Mouse (Mus musculus) ES-CJ7 (cell line): Measurements from ENCODE around the gene Slc25a33.
A peak's percentile ranks its signal among the peaks of the same experiment; 100 is the strongest.
"Not testable (repeated sequence)": the region's sequence is repeated elsewhere in the genome, so short reads cannot be mapped to it uniquely, and the experiment has no call there.

Source experiments
- DNase-seq: peaks from one replicate; pipeline ENCODE4 v3.0.0; 2011; ENCODE audit warnings: low read depth, low spot score

Slc25a33 gene

DNA sequence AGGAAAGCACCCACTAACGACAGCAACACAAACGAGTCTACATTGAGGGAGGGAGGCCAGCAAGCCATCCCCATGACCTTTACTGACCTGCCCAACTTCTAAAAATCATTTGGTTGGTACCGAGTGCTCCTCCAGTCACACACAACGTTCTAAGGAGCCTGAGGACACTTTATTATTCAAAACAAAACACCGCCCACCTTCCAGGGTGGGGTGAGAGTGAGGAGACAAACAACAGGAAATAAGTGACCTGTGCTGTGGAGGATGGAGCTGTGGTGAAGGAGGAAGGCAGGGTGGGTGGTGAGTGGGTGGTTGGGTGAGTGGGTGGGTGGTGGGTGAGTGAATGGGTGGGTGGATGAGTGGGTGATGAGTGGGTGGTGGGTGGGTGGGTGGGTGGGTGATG, 14.6 kb downstream of the Slc25a33 start:
- DNase-seq: no peak

DNA sequence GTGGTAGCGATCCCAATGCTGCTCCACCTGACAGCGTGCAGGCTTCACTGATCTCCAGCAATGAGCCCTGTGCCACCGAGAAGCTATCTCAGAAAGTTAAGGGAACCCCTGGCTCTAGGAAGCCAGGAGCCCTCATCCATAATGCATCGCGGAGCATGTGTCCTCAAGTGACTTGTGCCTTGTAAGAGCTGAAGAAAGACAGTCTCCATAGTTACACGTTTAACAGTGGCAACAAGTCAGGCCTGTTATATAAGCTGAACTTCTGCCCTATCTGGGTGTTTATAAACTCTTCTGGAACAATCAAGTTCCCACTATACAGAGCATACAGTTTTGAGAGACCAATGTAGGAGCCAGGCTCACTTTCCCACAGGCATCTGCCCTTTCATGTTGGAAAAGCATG, 15.7 kb downstream of the Slc25a33 start:
- no peak for DNase-seq

GRCm38 (mm10) chr4:149756546-149756945, 17.5 kb downstream of the Slc25a33 start:
- DNase-seq: not testable (repeated sequence)

GRCm38 (mm10) chr4:149752836-149753235, 21.2 kb downstream of the Slc25a33 start:
- no peak for DNase-seq

DNA sequence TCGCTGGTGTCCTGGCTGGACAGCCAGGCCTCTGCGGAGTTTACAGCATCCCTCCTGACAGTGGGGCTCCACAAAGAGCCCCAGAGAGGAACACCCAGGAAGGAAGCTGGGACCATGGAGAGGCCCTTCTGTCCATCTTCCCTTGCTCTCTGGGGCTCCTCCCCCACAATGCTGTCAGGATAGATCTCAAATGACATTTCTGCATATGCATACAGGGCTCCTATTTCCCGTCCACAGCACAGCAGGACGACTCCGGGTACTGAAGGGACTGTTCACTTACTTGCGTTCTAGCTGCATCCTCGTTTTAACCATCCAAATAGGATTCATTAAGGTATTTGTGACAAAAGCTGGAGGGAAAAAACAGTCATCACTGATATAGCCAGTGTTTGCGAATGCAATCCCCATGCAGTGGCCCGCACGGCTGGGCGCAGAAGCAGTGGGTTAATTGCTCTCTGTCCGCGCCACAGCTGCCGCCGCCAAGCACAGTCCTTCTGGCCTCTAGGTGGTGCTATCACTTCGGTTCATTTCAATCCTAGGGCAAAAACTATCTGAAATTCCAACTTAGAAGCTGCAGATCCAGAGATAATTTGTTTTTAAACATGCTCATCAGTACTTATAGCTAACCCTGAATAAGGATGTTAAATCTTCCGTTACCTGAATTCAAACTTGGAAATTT, 21.8 kb downstream of the Slc25a33 start:
- DNase-seq: peak; percentile 70

- no peak for DNase-seq
These were observed 23.4 kb downstream of the Slc25a33 start for GRCm38 (mm10) chr4:149750671-149751070.

DNA sequence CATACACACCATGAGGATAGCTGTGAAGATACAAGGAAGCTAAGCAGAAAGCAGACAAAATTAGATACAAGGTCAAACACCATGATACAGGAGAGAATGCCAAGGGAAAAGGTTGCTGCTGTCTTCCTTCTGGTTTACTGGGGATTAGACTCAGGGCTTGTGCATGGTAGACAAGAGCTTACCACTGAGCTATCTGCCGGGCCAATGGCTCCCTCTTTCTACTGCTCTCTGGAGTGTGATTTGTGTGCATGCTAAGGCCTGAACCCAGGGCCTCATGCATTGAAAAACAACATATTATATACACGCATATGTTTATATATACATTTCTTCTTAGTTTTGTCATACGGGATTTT, 24.4 kb downstream of the Slc25a33 start:
- DNase-seq: not testable (repeated sequence)

- DNase-seq: no peak
These were observed 24.9 kb downstream of the Slc25a33 start for GRCm38 (mm10) chr4:149749003-149749662.

GRCm38 (mm10) chr4:149744119-149744518, 30.0 kb downstream of the Slc25a33 start:
- no peak for DNase-seq

DNA sequence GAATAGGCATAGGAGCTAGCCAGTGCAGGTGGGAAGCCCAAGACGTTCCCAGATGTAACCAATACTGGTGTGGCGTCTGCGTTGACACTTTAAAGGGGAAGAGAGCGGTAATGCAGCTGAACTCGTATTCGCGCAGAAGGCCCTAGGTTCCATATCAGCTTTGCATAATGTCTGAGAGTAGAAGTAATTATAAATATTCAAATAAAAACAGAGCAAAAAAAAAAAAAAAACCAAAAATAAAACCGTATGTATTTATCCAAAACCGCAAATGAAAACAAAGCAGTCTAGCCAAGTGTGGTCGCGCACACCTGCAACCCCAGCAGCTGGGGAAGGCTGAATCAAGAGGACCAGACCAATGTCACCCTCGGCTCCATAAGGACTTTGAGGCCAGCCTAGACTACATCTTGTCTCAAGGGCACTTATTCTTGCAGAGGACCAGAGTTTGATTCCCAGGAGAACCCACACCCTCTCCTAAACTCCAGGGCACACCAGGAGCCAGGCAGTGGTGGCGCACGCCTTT, 32.0 kb downstream of the Slc25a33 start:
- DNase-seq: no peak

DNA sequence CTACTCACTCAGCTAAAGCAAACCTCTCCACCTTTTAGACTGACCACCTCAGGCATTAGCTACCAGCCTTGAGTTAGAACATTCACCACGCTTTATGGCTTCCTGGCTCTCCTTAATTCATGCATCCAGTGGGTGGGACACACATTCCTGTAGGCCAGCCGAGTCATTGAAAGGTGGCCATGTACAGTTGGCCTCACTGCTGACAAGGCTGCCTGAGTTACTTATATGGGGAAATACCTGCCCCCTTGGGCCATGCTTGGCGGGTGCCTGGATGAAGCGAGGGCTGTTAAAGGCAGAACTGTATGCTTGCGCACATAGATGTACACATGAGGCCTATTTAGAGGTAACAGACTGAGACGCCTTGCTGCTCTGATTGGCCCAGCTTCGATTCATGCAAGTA, 33.8 kb downstream of the Slc25a33 start:
- no peak for DNase-seq

DNA sequence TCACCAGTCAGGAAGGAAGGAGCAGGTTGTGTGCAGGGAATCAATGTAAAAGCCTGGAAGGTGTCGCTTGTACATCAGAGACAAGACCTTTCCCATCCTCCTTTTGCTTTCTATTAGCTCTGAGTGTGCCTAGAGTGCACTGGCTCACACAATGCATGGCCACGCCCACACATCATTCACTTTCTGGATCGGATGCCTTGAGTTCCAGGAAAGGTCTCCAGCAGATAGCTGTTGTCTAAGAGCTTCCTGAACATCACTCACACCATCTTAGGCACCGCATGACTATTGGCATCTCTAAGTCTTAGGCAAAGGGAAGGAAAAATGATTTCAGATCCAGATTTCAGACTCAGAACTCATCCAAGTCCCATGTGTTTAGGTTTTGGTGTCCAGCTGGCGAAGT, 34.6 kb downstream of the Slc25a33 start:
- DNase-seq: peak; percentile 74

DNA sequence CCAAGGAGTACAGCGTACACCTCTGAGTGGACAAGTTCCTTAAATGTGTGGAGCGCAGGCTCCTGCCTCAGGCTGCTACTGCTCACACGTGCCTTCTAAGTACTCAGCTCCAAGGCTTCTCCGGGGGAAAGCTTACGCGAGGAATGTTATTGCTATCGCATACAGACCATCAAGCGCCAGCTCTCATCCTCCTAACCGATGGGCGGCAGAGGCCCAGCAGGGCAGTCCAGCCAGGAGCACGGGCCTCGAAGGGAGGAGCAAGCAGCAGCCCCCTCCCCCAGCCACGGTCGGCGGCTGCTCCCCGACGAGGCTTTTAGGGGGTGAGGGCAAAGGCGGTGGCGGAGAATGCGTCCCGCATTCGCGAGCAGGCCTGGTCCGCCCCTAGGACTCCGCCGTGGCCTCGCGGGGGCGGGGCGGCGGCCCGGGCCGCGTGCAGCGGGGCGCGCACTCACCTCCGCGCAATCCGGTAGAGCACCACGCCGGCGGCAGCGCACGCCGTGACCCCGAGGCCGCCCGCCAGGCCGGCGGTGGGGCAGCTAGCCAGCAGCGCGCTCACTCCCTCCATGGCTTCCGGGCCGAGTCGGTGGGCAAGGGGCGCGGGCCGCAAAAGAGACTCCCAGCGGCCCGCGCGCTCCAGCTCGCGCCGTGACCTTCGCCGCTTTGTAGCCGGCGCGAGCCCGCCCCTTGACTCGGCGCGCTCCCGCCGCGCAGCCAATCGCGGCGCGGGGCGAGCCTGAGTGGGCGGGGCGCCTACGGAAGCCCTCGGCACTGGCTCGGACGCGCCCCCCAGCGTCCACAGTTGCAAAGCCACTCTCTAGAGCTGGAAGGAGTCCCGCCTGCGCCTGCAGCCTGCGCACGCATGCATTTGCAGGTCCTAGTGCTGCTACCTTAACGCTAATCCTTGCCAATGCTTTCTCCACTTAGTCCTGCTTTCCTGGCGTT, 36.4 kb downstream of the Slc25a33 start, which contains the start of gene Tmem201:
TSS of gene Tmem201 (minus strand) at position 662 of the 942 bp plus-strand sequence.
- DNase-seq: peak; percentile 95

DNA sequence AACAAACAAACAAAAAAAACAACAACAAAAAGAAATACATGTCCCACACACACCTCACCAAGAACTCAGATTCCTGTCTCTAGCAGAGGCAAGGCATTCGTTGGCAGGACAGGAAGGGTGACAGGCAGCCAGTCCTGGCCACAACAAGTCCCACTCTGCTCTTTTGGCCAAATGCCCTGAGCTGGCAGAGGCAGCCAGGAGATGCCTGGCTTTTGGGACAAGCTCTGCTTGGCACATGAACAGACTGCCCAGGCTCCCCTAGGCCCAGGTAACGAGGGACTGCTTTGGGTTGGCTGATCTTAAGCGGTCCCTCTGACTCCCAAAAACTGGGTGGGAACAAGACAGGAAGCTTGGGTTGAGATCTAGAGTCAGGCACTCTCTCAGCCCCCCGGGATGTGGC, 37.5 kb downstream of the Slc25a33 start:
- no peak for DNase-seq

DNA sequence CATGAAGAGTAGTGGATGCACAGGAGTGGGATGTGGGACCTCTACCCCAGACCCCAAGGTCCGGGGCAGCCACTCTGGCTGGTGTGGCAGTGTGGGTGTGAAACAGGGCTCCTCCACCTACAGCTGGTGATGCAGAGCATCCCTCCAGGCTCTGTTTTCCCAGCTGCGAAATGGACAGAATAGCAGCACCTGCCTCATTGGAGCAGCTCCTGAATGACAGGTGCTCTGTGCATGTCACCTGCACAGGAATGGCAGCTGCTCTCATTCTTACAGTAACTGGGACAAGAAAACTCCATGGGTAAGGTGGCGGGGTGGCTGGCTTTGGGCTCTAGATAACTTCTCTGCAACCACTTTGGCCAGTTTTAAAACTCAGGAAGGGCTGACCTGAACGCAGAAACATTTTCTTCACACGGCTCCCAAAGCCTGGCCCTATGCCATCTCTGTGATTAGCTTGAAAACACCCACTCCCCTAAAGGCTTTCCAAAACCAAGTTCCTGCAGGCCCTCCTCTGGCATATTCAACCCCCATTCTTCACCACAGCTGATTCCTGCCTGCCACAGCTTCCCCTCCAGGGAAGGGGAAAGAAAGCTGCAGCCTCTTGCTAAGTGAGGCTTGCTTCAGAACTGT, 38.3 kb downstream of the Slc25a33 start:
- no peak for DNase-seq

DNA sequence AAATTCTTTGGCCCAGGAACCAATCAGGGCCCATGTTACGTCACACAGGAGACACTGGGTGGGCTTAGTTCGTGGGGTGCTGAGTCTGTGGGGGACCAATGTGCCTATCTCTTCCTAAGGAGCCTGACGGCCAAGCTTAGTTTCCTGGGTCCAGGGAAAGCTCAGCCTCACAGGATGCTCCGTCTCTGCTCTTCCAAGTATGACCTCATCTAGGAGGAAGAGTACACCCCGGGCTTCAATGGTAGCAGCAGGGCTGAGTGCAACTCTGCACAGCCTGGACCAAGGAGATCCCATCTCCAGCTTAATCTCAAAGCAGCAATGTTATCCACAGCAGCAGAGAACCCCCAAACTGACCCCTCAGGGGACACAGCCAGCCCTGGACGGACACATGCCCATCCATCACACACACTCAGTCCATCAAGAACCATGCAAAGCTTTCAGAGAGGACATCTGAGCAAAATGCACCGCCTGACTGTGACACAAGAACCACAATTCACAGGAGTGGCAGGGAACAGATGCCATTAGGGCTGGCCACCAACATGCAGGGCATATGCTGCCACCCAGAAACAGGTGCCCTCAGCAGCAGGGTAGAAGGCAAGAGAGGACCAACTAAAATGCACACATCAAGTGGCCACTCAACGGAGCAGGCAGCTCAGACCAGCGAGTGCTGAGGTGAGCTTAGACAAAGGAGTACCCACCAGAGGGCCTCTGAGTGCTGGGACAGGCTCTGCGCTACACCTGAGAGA, 39.2 kb downstream of the Slc25a33 start:
- no peak for DNase-seq

GRCm38 (mm10) chr4:149734246-149734645, 39.8 kb downstream of the Slc25a33 start:
- no peak for DNase-seq

- DNase-seq: no peak
These were observed 40.3 kb downstream of the Slc25a33 start for GRCm38 (mm10) chr4:149733748-149734147.

DNA sequence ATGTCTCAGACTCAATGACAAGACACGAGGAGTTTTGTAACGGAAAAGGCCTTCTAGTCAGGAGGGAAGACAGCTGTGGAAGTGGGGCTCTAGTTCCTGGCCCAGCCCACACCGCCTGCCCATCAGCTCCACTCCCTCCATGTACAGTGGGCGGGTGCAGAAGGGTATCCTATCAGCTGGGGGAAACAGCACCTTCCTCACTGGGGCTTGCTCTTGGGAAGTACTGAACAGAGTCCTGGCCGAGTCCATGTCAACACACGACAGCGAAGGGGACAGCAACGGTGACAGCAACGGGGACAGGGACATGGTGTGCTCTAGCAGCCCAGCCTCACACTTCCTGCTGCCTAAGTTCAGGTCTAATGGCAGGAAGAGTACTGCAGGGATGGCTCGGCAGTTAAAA, 41.3 kb downstream of the Slc25a33 start:
- DNase-seq: no peak

DNA sequence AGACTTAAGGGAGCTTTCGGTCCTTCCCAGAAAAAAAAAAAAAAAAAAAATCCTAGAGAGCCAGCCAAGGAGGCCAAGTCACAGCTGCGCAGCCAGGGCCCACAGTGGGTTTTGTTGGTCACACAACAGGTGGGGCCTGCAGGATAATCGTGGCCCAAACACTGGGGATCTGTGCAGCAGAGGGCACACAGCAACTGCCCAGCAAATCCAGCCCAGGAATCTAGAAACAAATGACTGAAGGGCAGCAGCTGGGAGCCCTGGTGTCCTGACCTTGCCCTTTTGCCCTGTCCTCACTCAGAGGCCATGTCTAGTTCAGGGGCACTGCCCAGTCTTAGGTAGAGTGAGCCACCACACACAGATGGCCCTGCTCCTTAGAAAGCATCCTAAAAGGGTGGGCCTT, 41.8 kb downstream of the Slc25a33 start:
- DNase-seq: no peak

- peak; percentile 59 for DNase-seq
These were observed 43.2 kb downstream of the Slc25a33 start for GRCm38 (mm10) chr4:149730827-149731226.
